Mouse (Mus musculus) natural killer cell, adult 2 months (primary cell): ENCODE measurements around the gene Washc1.
A peak's percentile ranks its signal among the peaks of the same experiment; 100 is the strongest.
"Not testable (repeated sequence)": the region's sequence is repeated elsewhere in the genome, so short reads cannot be mapped to it uniquely, and the experiment has no call there.

ENCODE experiments used
- DNase-seq, 2 experiments: peaks; one replicate each; pipeline ENCODE4 v3.0.0; 2022; ENCODE audit warnings: low spot score in 2 of 2

Washc1 gene

GRCm38 (mm10) chr17:66111402-66111959 lies at the start of gene Washc1:
Gene Washc1, plus strand, starts transcription at chr17:66111545.
- DNase-seq: peak; percentile 79 to 85

GRCm38 (mm10) chr17:66065115-66065514 lies 46.2 kb upstream of the Washc1 start:
- no peak for DNase-seq

GRCm38 (mm10) chr17:66069036-66069435 lies 42.3 kb upstream of the Washc1 start:
- not testable (repeated sequence) for DNase-seq

GRCm38 (mm10) chr17:66073971-66074370 lies 37.4 kb upstream of the Washc1 start:
- no peak for DNase-seq

GRCm38 (mm10) chr17:66075827-66076173 lies 35.5 kb upstream of the Washc1 start:
- DNase-seq: peak; percentile 20 to 41

GRCm38 (mm10) chr17:66076174-66076927 lies 35.0 kb upstream of the Washc1 start:
- peak in 1 of 2 experiments; percentile 32 for DNase-seq

- DNase-seq: peak; percentile 92 to 95
Measured at GRCm38 (mm10) chr17:66076934-66077333, 34.4 kb upstream of the Washc1 start, which contains the start of gene Ankrd12. Gene Ankrd12, minus strand, starts transcription at chr17:66077089.

- no peak for DNase-seq
Measured at GRCm38 (mm10) chr17:66077437-66077850, 33.9 kb upstream of the Washc1 start.

- no peak for DNase-seq
Measured at GRCm38 (mm10) chr17:66084486-66084885, 26.9 kb upstream of the Washc1 start.

GRCm38 (mm10) chr17:66085038-66085437 lies 26.3 kb upstream of the Washc1 start:
- no peak for DNase-seq

- DNase-seq: no peak
Measured at GRCm38 (mm10) chr17:66090251-66090650, 21.1 kb upstream of the Washc1 start.

- DNase-seq: no peak
Measured at GRCm38 (mm10) chr17:66091392-66091791, 20.0 kb upstream of the Washc1 start.

GRCm38 (mm10) chr17:66092065-66092464 lies 19.3 kb upstream of the Washc1 start:
- DNase-seq: no peak

GRCm38 (mm10) chr17:66092664-66093063 lies 18.7 kb upstream of the Washc1 start:
- no peak for DNase-seq

- no peak for DNase-seq
Measured at GRCm38 (mm10) chr17:66100566-66101379, 10.6 kb upstream of the Washc1 start.

- peak; percentile 82 to 89 for DNase-seq
Measured at GRCm38 (mm10) chr17:66101380-66102330, 9.7 kb upstream of the Washc1 start, which contains the start of gene Ndufv2. Gene Ndufv2, minus strand, starts transcription at chr17:66101559.

- DNase-seq: no peak
Measured at GRCm38 (mm10) chr17:66104076-66104475, 7.3 kb upstream of the Washc1 start.

GRCm38 (mm10) chr17:66106601-66107267 lies 4.6 kb upstream of the Washc1 start:
- DNase-seq: peak; percentile 55 to 73

GRCm38 (mm10) chr17:66107466-66107865 lies 3.9 kb upstream of the Washc1 start:
- no peak for DNase-seq

- no peak for DNase-seq
Measured at GRCm38 (mm10) chr17:66108198-66108597, 3.1 kb upstream of the Washc1 start.

- peak; percentile 11 to 23 for DNase-seq
Measured at GRCm38 (mm10) chr17:66110746-66111145, 599 bp upstream of the Washc1 start.
